Mouse (Mus musculus): ENCODE measurements around the gene Vsx2.

DNA sequence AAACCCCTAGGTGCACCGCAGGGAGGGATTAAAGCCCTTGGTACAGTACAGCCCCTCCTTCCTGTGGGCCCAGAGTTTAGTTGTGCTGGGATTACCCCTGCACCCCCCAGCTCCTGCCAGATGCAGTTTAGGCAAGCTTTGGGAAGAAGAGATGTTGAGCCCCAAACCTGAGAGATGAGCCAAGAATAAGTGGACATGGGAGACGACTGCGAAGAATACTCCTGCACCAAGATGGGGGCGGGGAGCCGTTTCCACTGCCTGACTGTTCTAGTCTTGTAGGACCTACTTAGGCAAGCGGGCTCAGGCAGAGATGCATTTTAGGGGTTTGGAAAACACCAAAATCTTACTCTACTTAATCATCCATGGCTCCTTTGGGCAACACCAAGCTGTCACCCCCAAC, 70.7 kb downstream of the Vsx2 start:
- TF ChIP-seq CTCF (IDR thresholded peaks at IDR 0.05; ENCODE audit: control insufficient read depth, insufficient read depth, low read length): no peak
- TF ChIP-seq POLR2A (IDR thresholded peaks at IDR 0.05; ENCODE audit: borderline replicate concordance, control insufficient read depth, low read depth, low read length): no peak
